In the genomic region with DNA sequence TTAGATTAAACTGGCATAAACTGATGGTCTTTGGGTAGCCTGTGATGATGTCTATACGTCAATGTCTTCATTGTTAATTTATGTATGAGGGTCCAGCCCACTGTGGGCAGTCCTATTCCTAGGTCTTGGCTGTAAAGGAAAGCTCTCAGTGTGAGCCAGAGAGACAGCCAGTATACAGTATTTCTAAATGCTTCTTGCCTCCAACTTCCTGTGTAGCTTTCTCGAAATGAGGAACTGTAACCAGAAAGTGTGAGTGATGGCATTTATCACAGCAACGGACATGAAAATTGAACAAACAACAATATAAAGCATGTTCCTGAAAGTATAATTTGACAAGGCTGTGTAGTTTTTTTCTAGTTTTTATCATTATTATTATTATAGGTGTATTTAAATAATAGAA, we compare ENCODE assay signal across 24 mouse cellular contexts.
DNase-seq lines count a peak whose midpoint lies in the region; ATAC-seq and TF ChIP-seq lines count a peak whose summit lies in the region.
"Had no signal": no experiment of that assay in that cellular context is flagged by ENCODE, and none has a peak within 500 bp of the region (broad histone marks: within the 10 kb centered on the region; RNA-seq: fewer than 3 reads in every experiment).

No protein-coding gene starts in this region.

- H3K9ac ChIP-seq in lung, postnatal 0 days (replicated peaks; ENCODE audit: low read depth) = no peak overlapping the region
- H3K9ac ChIP-seq in MEL (ENCODE audit: control insufficient read depth, low read depth, low read length, poor library complexity, severe bottlenecking) = no peak overlapping the region
- H3K9ac ChIP-seq: forebrain, embryonic 13.5 days; heart, embryonic 12.5 days; limb, embryonic 15.5 days; midbrain, embryonic 15.5 days; neural tube, embryonic 13.5 days had no signal

- no peak for TF ChIP-seq RAD21 in MEL (IDR thresholded peaks at IDR 0.05; ENCODE audit: low read depth, low read length)

- no peak overlapping the region for H3K4me2 ChIP-seq in lung, postnatal 0 days (replicated peaks; ENCODE audit: low read depth, low read length)
- H3K4me2 ChIP-seq: forebrain, embryonic 13.5 days; heart, embryonic 12.5 days; limb, embryonic 15.5 days; midbrain, embryonic 15.5 days; neural tube, embryonic 13.5 days had no signal

- ATAC-seq in lung, postnatal 0 days = no peak
- ATAC-seq in megakaryocyte, adult 5-6 weeks (ENCODE audit: poor library complexity, severe bottlenecking) = peak; percentile 95
- ATAC-seq: forebrain, embryonic 13.5 days; hindbrain, postnatal 0 days; intestine, postnatal 0 days; midbrain, embryonic 15.5 days had no signal

- no peak for TF ChIP-seq EP300 in lung, postnatal 0 days (IDR thresholded peaks at IDR 0.05)
- TF ChIP-seq EP300 in MEL (IDR thresholded peaks at IDR 0.05; ENCODE audit: low read depth in 1 of 2, low read length in 2 of 2) = peak; percentile 51 to 70

- peak; percentile 6 for DNase-seq in lung, postnatal 0 days (ENCODE audit: low spot score)
- DNase-seq in lung, postnatal 25 days (ENCODE audit: low spot score) = no peak
- peak; percentile 77 for DNase-seq in MEL (ENCODE audit: low read depth, low spot score)
- DNase-seq in c-Kit-positive CD71-positive TER-119-positive erythroid progenitor cells, embryonic 14.5 days (ENCODE audit: low spot score) = no peak
- DNase-seq in kidney, adult 2 months = no peak
- no peak for DNase-seq in heart, adult 9 months (ENCODE audit: low spot score in 2 of 2)
- DNase-seq: adrenal gland, postnatal 25 days; cerebellum, adult 11 months; cerebellum, postnatal 10 days; embryo, embryonic 11 days; gastrocnemius, adult 2 months; heart, postnatal 10 days; layer of hippocampus, adult 9-11 months; left cerebral cortex, postnatal 4 days; lung, postnatal 10 days had no signal

- no peak for TF ChIP-seq POLR2A in MEL (IDR thresholded peaks at IDR 0.05; ENCODE audit: control insufficient read depth in 1 of 2, insufficient read depth in 1 of 2, low read depth in 1 of 2, low read length in 2 of 2, poor library complexity in 1 of 2)
- no peak for TF ChIP-seq POLR2A in kidney, adult 2 months (IDR thresholded peaks at IDR 0.05; ENCODE audit: low read depth, low read length)

- H3K36me3 ChIP-seq in lung, postnatal 0 days (ENCODE audit: insufficient read depth, low read length) = no peaks in the 10 kb centered on the region
- H3K36me3 ChIP-seq in MEL (ENCODE audit: control insufficient read depth in 1 of 2, insufficient read depth in 2 of 2, low read length in 2 of 2) = peaks cover 0 to 9% of the 10 kb centered on the region in 2 experiments; a peak in 2 of 4 replicates
- no peaks in the 10 kb centered on the region for H3K36me3 ChIP-seq in kidney, adult 2 months (ENCODE audit: control insufficient read depth, insufficient read depth, low read length)
- H3K36me3 ChIP-seq: heart, embryonic 12.5 days; limb, embryonic 15.5 days; midbrain, embryonic 15.5 days; neural tube, embryonic 13.5 days had no signal

- TF ChIP-seq CTCF in lung, postnatal 0 days (IDR thresholded peaks at IDR 0.05) = no peak
- no peak for TF ChIP-seq CTCF in MEL (IDR thresholded peaks at IDR 0.05 in 2 of 3, conservative IDR thresholded peaks at IDR 0.05 in 1 of 3; ENCODE audit: control insufficient read depth in 1 of 3, insufficient read depth in 1 of 3, low read depth in 2 of 3, low read length in 3 of 3, poor library complexity in 1 of 3, severe bottlenecking in 1 of 3)
- no peak for TF ChIP-seq CTCF in kidney, adult 2 months (conservative IDR thresholded peaks at IDR 0.05; ENCODE audit: insufficient read depth, insufficient read length, low read depth, low read length)

- no peaks in the 10 kb centered on the region for H3K4me1 ChIP-seq in lung, postnatal 0 days (ENCODE audit: insufficient read depth, low read depth, low read length)
- H3K4me1 ChIP-seq in MEL (ENCODE audit: control insufficient read depth in 1 of 2, insufficient read depth in 2 of 2, low read length in 2 of 2) = peaks cover 0 to 7% of the 10 kb centered on the region in 2 experiments; a peak in 2 of 4 replicates
- no peaks in the 10 kb centered on the region for H3K4me1 ChIP-seq in kidney, adult 2 months (ENCODE audit: control insufficient read depth, insufficient read depth, low read length)
- H3K4me1 ChIP-seq: forebrain, embryonic 13.5 days; limb, embryonic 15.5 days; midbrain, embryonic 15.5 days had no signal

- no peak overlapping the region for H3K27ac ChIP-seq in lung, postnatal 0 days (ENCODE audit: low read length)
- H3K27ac ChIP-seq in MEL (ENCODE audit: control insufficient read depth, low read depth, low read length) = peak overlapping the region; percentile 46; the same call in 1 of the 2 replicates
- H3K27ac ChIP-seq in kidney, adult 2 months (ENCODE audit: insufficient read depth, low read depth, low read length) = no peak overlapping the region
- H3K27ac ChIP-seq: forebrain, embryonic 13.5 days; gastrocnemius, adult 2 months; hindbrain, postnatal 0 days; limb, embryonic 15.5 days; midbrain, embryonic 15.5 days; neural tube, embryonic 13.5 days had no signal

- H3K79me2 ChIP-seq in MEL (ENCODE audit: control insufficient read depth, insufficient read depth, low read length, poor library complexity) = no peaks in the 10 kb centered on the region

- 71% methylated on average over 3 of the region's 3 CpGs for WGBS in lung, postnatal 0 days
- 81% methylated on average over 3 of the region's 3 CpGs for WGBS in kidney, adult 2 months

- no peaks in the 10 kb centered on the region for H3K9me3 ChIP-seq in lung, postnatal 0 days (ENCODE audit: low read length)
- H3K9me3 ChIP-seq in MEL (replicated peaks; ENCODE audit: insufficient read depth, low read length) = no peaks in the 10 kb centered on the region
- H3K9me3 ChIP-seq: forebrain, embryonic 13.5 days; heart, embryonic 12.5 days; limb, embryonic 15.5 days; midbrain, embryonic 15.5 days; neural tube, embryonic 13.5 days had no signal

- H3K4me3 ChIP-seq in lung, postnatal 0 days (ENCODE audit: low read depth, low read length) = no peak overlapping the region
- H3K4me3 ChIP-seq in MEL (ENCODE audit: control insufficient read depth in 1 of 2, insufficient read depth in 1 of 2, low read depth in 2 of 2, low read length in 2 of 2) = no peak overlapping the region
- no peak overlapping the region for H3K4me3 ChIP-seq in kidney, adult 2 months (ENCODE audit: insufficient read depth, low read depth, low read length)
- H3K4me3 ChIP-seq: forebrain, embryonic 13.5 days; gastrocnemius, adult 2 months; heart, embryonic 12.5 days; limb, embryonic 15.5 days; midbrain, embryonic 15.5 days; myocyte; neural tube, embryonic 13.5 days had no signal

- no peaks in the 10 kb centered on the region for H3K27me3 ChIP-seq in lung, postnatal 0 days (replicated peaks; ENCODE audit: insufficient read depth, low read length)
- no peaks in the 10 kb centered on the region for H3K27me3 ChIP-seq in MEL (ENCODE audit: control insufficient read depth in 1 of 2, insufficient read depth in 2 of 2, low read length in 2 of 2)
- H3K27me3 ChIP-seq in kidney, adult 2 months (replicated peaks; ENCODE audit: control insufficient read depth, insufficient read depth, low read length) = no peaks in the 10 kb centered on the region
- H3K27me3 ChIP-seq: forebrain, embryonic 13.5 days; heart, embryonic 12.5 days; limb, embryonic 15.5 days; midbrain, embryonic 15.5 days; neural tube, embryonic 13.5 days had no signal

TF ChIP-seq in MEL, 35 proteins besides CTCF, POLR2A, EP300 and RAD21:
- TF ChIP-seq MAX (IDR thresholded peaks at IDR 0.05; ENCODE audit: low read length) = no peak
- no peak for TF ChIP-seq GABPA (IDR thresholded peaks at IDR 0.05; ENCODE audit: low read depth, low read length)
- TF ChIP-seq ZMIZ1 (IDR thresholded peaks at IDR 0.05; ENCODE audit: low read depth, low read length) = no peak
- TF ChIP-seq SIN3A (IDR thresholded peaks at IDR 0.05; ENCODE audit: low read length) = 0 out of 2 replicates have a peak, but pooled peaks have one; percentile 23
- peak; percentile 35; the same call in 1 of the 2 replicates for TF ChIP-seq ELF1 (IDR thresholded peaks at IDR 0.05; ENCODE audit: low read depth, low read length)
- no peak for TF ChIP-seq MAZ (IDR thresholded peaks at IDR 0.05; ENCODE audit: low read depth, low read length)
- 0 out of 2 replicates have a peak, but pooled peaks have one; percentile 26 for TF ChIP-seq RCOR1 (IDR thresholded peaks at IDR 0.05; ENCODE audit: low read depth, low read length)

Comparison
In these comparisons a context has a peak if more than half of its experiments do, and no peak if none do; other contexts are left out.
1. DNase-seq: peak in lung, postnatal 0 days (single experiment) and MEL (single experiment); none in lung, postnatal 25 days (single experiment), c-Kit-positive CD71-positive TER-119-positive erythroid progenitor cells, embryonic 14.5 days (single experiment), kidney, adult 2 months (single experiment) and heart, adult 9 months (0 of 2).